Mouse (Mus musculus) embryonic facial prominence, embryonic 12.5 days (tissue): ENCODE data around the gene Rras. TPM values are rescaled to one million over a fixed set of nuclear protein-coding genes. Genes with fewer than 3 reads are reported as not detected.

Source experiments
- ATAC-seq: fragments of 200-750 bp; cut with Nextera tagmentation; 2 replicates; pipeline ENCODE4 v1.8.0; 2017; ENCODE audit not compliant: insufficient number of reproducible peaks, insufficient read depth, low FRiP score, low TSS enrichment
- H3K27ac ChIP-seq: fragments of 300-500 bp; sonication (generic); 2 replicates; pipeline ENCODE4 v1.5.1; 2016; ENCODE audit warnings: mild to moderate bottlenecking
- H3K27me3 ChIP-seq: fragments of 300-500 bp; sonication (generic); 2 replicates; pipeline ENCODE4 v1.6.1; 2016; ENCODE audit warnings: mild to moderate bottlenecking, moderate library complexity
- H3K36me3 ChIP-seq: fragments of 300-500 bp; sonication (generic); 2 replicates; pipeline ENCODE4 v1.6.1; 2016; ENCODE audit warnings: mild to moderate bottlenecking
- H3K4me1 ChIP-seq: fragments of 300-500 bp; sonication (generic); 2 replicates; pipeline ENCODE4 v1.6.1; 2016
- H3K4me2 ChIP-seq: fragments of 300-500 bp; sonication (generic); replicated peaks from 2 replicates; pipeline ENCODE4 v1.6.1; 2016; ENCODE audit warnings: mild to moderate bottlenecking, moderate library complexity
- H3K4me3 ChIP-seq: fragments of 300-500 bp; sonication (generic); 2 replicates; pipeline ENCODE4 v1.5.1; 2016; ENCODE audit warnings: mild to moderate bottlenecking
- H3K9ac ChIP-seq: fragments of 300-500 bp; sonication (generic); 2 replicates; pipeline ENCODE4 v1.6.1; 2016; ENCODE audit warnings: mild to moderate bottlenecking, moderate library complexity
- H3K9me3 ChIP-seq: fragments of 300-500 bp; sonication (generic); 2 replicates; pipeline ENCODE4 v1.6.1; 2016; ENCODE audit warnings: mild to moderate bottlenecking, moderate library complexity
- WGBS: fragments of 180-500 bp; shearing (Covaris S2); methylation state at CpG from one replicate; pipeline ENCODE4 v1.1.7; 2016; 5-methylcytosine and 5-hydroxymethylcytosine counted together
- polyA plus RNA-seq: library from polyadenylated mRNA; unstranded; fragments of >200 nt; fragmentation: Nextera tagmentation; extraction: Ambion mirVana; gene quantifications from 2 replicates; pipeline ENCODE4 v1.2.1, GENCODE M21; 2016

The Rras gene
- polyA plus RNA-seq, 1 experiment from 2014 or later = 26.1 TPM

DNA sequence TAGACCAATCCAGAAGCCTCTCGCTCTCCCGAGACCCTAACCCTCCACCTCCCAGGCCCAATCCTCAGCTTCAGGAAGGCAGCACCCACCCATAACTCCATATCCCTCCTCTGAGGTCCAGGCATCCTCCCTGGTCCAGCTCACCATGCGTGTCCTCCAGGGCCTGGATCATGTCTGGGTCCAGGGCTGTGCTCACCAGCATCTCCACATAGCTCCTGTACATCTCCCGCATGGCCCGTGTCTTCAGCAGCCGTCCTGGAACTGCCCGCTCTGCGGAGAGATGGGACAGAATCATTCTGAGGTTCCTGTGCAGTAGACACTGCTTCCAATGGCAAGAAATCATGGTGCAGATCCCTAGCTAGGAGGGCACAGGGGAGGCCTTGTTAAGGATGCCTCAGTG is 13.1 kb downstream of the Rras start:
- no peak for ATAC-seq
- Histone ChIP-seq H3K36me3 (peaks cover 94% of the 10 kb centered on the region), H3K27ac (no peak overlapping the region), H3K4me2 (no peak overlapping the region), H3K27me3 (no peaks in the 10 kb centered on the region), H3K4me3 (no peak overlapping the region), H3K4me1 (no peaks in the 10 kb centered on the region), H3K9me3 (no peaks in the 10 kb centered on the region), H3K9ac (no peak overlapping the region)
- 98% methylated on average over 8 of the region's 8 CpGs for WGBS

DNA sequence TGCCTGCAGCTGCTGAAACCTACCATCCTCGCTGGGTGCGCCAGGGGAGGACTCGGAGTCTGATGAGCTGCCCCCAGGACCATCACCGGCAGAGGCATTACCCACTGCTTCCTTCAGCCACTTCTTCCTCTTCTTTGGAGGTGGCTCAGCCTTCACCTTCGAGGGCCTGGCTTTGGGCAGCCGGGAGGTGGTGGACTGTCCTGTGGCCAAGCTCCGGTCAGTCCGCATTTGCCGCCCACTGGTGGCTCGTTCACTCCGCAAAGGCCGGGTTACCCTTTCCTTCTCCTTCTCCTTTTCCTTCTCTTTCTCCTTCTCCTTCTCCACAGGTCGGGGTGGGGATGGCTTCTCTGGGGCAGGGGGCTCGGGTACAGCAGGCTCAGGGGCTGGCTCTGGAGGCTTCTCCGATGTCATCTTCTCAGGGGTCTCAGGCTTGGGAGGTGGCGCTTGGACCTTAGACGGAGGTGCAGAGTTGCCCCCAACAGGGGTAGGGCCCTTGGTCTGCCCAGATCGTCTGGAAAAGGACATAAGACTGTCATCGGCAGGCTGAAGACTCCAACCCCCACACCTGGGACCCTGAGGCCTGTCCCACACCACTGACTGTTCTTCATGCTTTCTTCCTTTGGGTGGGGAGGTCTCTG is 16.1 kb downstream of the Rras start:
- Histone ChIP-seq H3K4me3 (no peak overlapping the region), H3K9me3 (no peaks in the 10 kb centered on the region), H3K9ac (no peak overlapping the region), H3K36me3 (peaks cover 98% of the 10 kb centered on the region), H3K4me2 (no peak overlapping the region), H3K4me1 (no peaks in the 10 kb centered on the region), H3K27me3 (no peaks in the 10 kb centered on the region), H3K27ac (no peak overlapping the region)
- ATAC-seq = no peak
- WGBS = 92% methylated on average over 19 of the region's 19 CpGs

DNA sequence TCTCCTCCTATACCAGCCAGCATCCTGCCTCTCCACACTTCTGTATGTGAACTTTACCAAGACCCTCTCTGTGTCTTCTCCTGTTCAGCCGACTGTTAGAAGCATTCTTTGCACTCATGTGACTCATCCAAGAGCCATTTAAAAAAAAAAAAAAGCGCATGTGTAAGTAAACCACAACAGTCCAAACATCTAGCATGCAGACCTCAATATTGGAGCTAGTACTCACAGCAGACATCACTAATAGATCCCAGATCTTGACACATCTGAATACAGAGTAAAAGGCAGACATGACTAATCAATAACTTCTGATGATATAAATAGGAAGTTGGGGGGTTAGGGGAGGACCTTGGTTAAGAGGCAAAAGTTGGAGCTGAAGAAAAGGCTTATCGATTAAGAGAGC is 17.9 kb downstream of the Rras start:
- no peak for ATAC-seq
- Histone ChIP-seq H3K9ac (no peak overlapping the region), H3K4me1 (no peaks in the 10 kb centered on the region), H3K27me3 (no peaks in the 10 kb centered on the region), H3K36me3 (peaks cover 98% of the 10 kb centered on the region), H3K4me2 (no peak overlapping the region), H3K9me3 (no peaks in the 10 kb centered on the region), H3K27ac (no peak overlapping the region), H3K4me3 (no peak overlapping the region)
- 84% methylated on average over 3 of the region's 3 CpGs for WGBS

DNA sequence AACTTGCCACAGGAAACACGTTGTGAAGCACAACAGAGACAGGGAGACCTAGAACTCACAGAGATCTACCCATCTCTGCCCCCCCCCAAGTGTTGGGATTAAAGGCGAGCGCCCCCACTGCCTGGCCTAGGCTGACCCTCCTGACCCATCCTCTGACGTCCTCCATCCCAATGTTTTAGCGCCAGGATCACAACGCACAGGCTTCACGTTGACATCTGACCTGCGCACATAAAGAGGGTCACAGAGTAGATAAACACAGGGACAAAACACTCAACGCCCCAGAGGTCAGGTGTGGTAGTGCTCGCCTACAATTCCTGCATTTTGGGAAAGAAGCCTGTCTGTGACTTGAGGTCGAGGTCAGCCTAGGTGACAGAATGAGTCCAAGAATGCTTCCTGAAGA is 18.9 kb downstream of the Rras start:
- Histone ChIP-seq H3K36me3 (peaks cover 98% of the 10 kb centered on the region), H3K9ac (no peak overlapping the region), H3K4me2 (no peak overlapping the region), H3K4me3 (no peak overlapping the region), H3K27ac (no peak overlapping the region), H3K27me3 (no peaks in the 10 kb centered on the region), H3K4me1 (no peaks in the 10 kb centered on the region), H3K9me3 (no peaks in the 10 kb centered on the region)
- WGBS = 91% methylated on average over 11 of the region's 11 CpGs
- no peak for ATAC-seq

DNA sequence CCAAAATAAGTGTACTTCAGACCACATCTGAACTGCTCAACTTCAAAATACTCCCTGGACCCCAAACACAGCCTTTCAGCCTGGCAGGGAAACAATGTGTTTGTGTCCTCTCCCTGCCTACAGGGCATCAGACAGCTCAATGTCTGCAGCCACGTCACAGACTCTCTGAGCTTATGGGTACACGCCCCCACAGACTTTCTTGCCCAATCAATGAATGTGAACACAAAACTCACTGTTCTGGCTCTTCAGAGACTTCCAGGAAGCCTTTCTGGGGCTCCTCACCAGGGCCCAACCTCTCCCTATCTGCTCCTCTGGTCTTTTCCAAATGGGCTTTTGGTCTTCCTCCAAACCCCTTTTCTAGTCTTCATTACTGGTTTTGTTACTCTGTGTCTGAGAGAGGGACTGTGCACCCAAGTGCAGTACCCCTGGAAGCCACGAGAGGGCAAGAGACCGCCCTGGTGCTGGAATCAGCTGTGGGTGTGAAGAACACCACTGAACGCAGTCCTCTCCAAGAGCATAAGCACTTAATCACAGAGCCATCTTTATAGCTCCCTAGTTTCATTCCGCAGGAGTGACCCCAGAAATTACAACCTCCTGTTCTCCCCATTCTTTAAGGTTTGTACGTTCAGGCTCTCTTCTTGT is 20.1 kb downstream of the Rras start:
- Histone ChIP-seq H3K9ac (no peak overlapping the region), H3K4me1 (no peaks in the 10 kb centered on the region), H3K36me3 (peaks cover 98% of the 10 kb centered on the region), H3K4me3 (no peak overlapping the region), H3K9me3 (no peaks in the 10 kb centered on the region), H3K4me2 (no peak overlapping the region), H3K27ac (no peak overlapping the region), H3K27me3 (no peaks in the 10 kb centered on the region)
- WGBS = 72% methylated on average over 7 of the region's 7 CpGs
- no peak for ATAC-seq

DNA sequence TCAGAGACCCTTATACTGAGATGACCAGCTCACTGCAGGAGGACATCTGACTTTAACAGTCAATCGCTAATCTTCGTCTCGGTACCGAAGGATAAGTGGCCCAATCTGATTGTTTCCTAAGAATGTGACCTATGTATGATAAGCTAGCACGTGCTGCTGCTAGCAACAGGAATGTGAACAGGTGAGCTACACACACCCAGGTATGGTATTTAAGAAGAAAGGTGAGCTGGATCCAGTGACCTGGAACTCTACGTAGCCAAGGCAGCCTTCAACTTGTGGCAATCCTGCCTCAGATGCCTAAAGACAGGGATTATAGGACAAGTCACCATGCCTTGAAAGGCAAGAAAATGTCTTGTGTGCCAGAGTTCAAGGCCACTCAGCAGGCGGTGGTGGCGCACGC is 20.6 kb downstream of the Rras start:
- H3K9ac ChIP-seq = no peak overlapping the region
- H3K4me1 ChIP-seq = no peaks in the 10 kb centered on the region
- no peaks in the 10 kb centered on the region for H3K9me3 ChIP-seq
- H3K27ac ChIP-seq = no peak overlapping the region
- no peak for ATAC-seq
- no peaks in the 10 kb centered on the region for H3K27me3 ChIP-seq
- 91% methylated on average over 9 of the region's 9 CpGs for WGBS
- no peak overlapping the region for H3K4me3 ChIP-seq
- H3K36me3 ChIP-seq = peaks cover 98% of the 10 kb centered on the region
- no peak overlapping the region for H3K4me2 ChIP-seq

DNA sequence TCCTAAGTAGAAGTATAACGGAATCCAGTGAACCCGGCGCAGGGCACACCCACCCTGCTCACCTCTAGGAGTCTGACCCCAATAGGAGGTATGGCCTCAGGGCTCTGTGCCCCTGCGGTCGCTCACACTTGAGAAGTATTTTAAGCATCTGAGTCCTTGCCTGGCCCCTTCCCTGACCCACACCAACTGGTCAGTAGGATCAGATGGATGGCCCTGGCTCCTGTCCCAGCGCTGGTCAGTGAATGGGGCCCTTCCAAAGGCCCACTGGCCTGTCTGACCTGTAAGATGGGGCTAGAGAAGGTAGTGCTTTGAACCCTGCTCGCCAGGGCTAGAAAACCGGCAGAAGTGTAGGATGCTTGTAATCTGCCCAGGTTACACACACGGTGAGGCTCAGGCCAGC is 23.1 kb downstream of the Rras start:
- Histone ChIP-seq H3K9ac (no peak overlapping the region), H3K36me3 (peaks cover 98% of the 10 kb centered on the region), H3K4me3 (no peak overlapping the region), H3K27ac (no peak overlapping the region), H3K4me1 (no peaks in the 10 kb centered on the region), H3K27me3 (no peaks in the 10 kb centered on the region), H3K4me2 (no peak overlapping the region), H3K9me3 (no peaks in the 10 kb centered on the region)
- 93% methylated on average over 9 of the region's 9 CpGs for WGBS
- no peak for ATAC-seq

GRCm38 (mm10) chr7:45043307-45043706 is 25.5 kb downstream of the Rras start:
- no peaks in the 10 kb centered on the region for H3K27me3 ChIP-seq
- H3K36me3 ChIP-seq = peaks cover 98% of the 10 kb centered on the region
- no peak overlapping the region for H3K4me2 ChIP-seq
- 98% methylated on average over 14 of the region's 14 CpGs for WGBS
- no peak overlapping the region for H3K27ac ChIP-seq
- H3K9ac ChIP-seq = no peak overlapping the region
- H3K4me1 ChIP-seq = peaks cover 5% of the 10 kb centered on the region; the same call in 1 of the 2 replicates
- H3K9me3 ChIP-seq = no peaks in the 10 kb centered on the region
- ATAC-seq = no peak
- no peak overlapping the region for H3K4me3 ChIP-seq

DNA sequence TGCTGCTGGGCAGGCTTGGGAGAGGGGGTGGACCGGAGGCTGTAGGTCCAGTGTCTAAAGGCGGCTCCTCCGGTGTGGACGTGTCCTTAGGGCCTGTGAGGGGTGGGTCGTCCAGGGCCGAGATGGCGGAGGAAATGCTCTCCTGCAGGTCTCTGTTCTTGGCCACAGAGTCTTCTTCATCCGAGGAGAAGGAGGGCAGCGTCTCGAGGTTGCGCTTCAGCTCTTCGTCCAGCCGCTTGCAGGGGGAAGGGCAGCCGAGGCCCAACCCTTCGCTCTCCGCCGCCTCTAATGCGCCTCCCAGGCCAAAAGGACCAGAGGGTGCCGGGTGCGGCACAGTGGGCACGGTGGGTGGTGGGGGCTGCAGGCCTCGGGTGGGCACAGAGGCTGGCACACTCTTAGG is 28.0 kb downstream of the Rras start:
- H3K36me3 ChIP-seq = peaks cover 99% of the 10 kb centered on the region
- peaks cover 11% of the 10 kb centered on the region; the same call in 1 of the 2 replicates for H3K4me1 ChIP-seq
- 91% methylated on average over 22 of the region's 22 CpGs for WGBS
- no peak for ATAC-seq
- no peaks in the 10 kb centered on the region for H3K27me3 ChIP-seq
- no peaks in the 10 kb centered on the region for H3K9me3 ChIP-seq
- no peak overlapping the region for H3K27ac ChIP-seq
- H3K4me2 ChIP-seq = no peak overlapping the region
- no peak overlapping the region for H3K4me3 ChIP-seq
- no peak overlapping the region for H3K9ac ChIP-seq

DNA sequence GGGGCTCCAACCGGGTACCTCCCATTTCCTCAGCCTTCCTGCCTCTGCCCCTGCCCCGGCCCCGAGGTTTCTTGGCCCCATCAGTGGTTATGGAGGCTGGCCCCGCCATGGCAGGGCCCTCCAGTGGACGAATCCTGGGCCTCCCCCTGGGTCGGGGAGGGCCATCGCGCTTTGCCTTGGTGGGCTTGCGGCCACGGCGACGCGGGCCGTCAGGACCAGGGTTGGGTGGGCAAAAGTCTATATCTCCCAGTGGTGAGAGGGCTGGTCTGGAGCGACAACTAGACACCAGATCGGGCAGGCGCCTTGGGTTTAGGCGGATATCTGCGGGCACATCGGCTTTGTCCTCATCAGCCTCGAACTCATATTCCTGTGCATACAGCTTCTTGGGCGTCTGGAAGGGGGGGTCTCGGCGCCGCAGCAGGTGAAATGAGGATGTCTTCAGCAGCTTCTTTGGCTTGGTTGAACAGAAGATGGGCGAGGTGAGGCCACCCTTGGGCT is 29.1 kb downstream of the Rras start:
- Histone ChIP-seq H3K4me2 (no peak overlapping the region), H3K36me3 (peaks cover 87% of the 10 kb centered on the region), H3K9ac (no peak overlapping the region), H3K27ac (no peak overlapping the region), H3K9me3 (no peaks in the 10 kb centered on the region), H3K27me3 (no peaks in the 10 kb centered on the region), H3K4me3 (no peak overlapping the region), H3K4me1 (peaks cover 22% of the 10 kb centered on the region; the same call in 1 of the 2 replicates)
- WGBS = 94% methylated on average over 26 of the region's 26 CpGs
- ATAC-seq = no peak

GRCm38 (mm10) chr7:45047491-45047890 is 29.7 kb downstream of the Rras start:
- ATAC-seq = no peak
- no peak overlapping the region for H3K9ac ChIP-seq
- H3K4me1 ChIP-seq = peaks cover 25% of the 10 kb centered on the region; the same call in 1 of the 2 replicates
- no peak overlapping the region for H3K27ac ChIP-seq
- no peak overlapping the region for H3K4me3 ChIP-seq
- 96% methylated on average over 14 of the region's 14 CpGs for WGBS
- peaks cover 81% of the 10 kb centered on the region for H3K36me3 ChIP-seq
- H3K27me3 ChIP-seq = no peaks in the 10 kb centered on the region
- H3K9me3 ChIP-seq = no peaks in the 10 kb centered on the region
- H3K4me2 ChIP-seq = no peak overlapping the region
